Mouse (Mus musculus) heart, postnatal 0 days (tissue): ENCODE measurements around the gene Fbln5.

Source experiments
- CTCF ChIP-seq: IDR thresholded peaks from 2 replicates; pipeline ENCODE4 v1.5.1; 2016; ENCODE audit warnings: antibody characterized with exemption, control low read depth, low read depth
- EP300 ChIP-seq: IDR thresholded peaks from 2 replicates; pipeline ENCODE4 v1.6.1; 2016; ENCODE audit warnings: antibody characterized with exemption, low read depth

- TF ChIP-seq CTCF: no peak
- TF ChIP-seq EP300: no peak
Measured at GRCm38 (mm10) chr12:101851314-101851713, 32.5 kb upstream of the Fbln5 start.
